Mouse (Mus musculus): ENCODE results near the gene Slc6a21.

DNA sequence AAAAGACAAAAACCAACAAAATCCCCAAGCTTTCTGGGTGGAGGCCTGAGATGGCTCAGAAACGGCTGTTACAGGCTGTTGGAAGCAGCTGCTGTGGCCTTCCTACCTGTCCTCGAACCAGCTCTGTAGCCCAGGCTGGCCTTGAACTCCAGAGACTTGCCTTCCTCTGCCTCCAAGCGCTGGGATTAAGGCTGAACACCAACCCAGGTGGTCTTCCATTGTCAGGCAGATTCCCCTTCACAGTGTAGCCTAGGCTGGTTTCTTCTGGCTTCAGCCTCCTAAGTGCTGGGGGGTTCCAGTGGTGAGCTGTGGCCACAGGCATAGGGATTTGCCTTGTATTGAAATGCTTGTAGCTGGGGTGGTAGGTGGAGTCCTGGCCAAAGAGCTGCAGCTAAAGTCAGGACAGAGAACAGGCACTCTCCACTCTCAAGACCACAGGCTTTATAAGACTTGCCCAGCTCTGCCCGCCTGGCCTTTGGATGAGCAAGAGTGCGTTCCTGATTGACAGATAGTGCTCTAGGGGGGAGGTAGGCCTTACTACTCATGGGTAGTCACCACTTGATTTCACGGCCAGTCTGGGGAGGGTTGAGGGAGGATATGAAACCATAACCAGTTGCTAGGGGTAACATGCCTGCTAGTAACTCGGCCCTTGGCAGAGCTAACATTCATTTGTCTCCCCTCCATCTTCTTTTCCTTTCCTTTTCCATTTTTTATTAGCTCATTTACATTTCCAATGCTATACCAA lies 47.7 kb upstream of the Slc6a21 start:
- TF ChIP-seq CTCF (IDR thresholded peaks at IDR 0.05; ENCODE audit: extremely low read depth, insufficient read depth, insufficient read length, insufficient replicate concordance): no peak
- 0 out of 2 replicates have a peak, but pooled peaks have one; percentile 7 for TF ChIP-seq POLR2A (IDR thresholded peaks at IDR 0.05; ENCODE audit: low read depth, low read length)

All from spleen, adult 2 months (tissue).